Mouse (Mus musculus): ENCODE measurements at regions not wholly inside any gene's neighbourhood (a gene's known extent, or its start where the extent isn't known, plus 50 kb on each side); places are given as distances from the start of the nearest gene placed in this dataset.

DNA sequence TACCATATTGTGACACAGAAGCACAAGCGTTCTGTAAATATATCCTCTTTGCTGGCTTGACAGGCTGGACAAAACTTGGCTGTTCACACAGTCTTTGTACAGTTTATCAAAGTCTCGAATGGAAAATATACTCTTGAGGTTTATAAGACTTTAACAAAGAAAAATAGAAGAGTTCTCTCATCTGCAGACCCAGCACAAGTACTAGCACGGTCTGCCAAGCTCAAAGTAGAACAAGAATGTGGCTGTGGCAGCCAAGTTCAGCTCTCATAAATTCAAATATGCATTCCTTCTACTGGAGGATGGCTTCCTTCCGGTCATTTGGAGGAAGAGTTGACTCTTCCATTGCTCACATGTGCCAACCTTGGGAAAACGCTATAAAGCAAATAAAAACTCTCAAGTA, 151.2 kb upstream of the Pik3r1 start:
- Histone ChIP-seq H3K27ac (no peak overlapping the region), H3K4me3 (no peak overlapping the region), H3K27me3 (ENCODE audit: insufficient read depth, poor library complexity, severe bottlenecking) (no peaks in the 10 kb centered on the region), H3K36me3 (no peaks in the 10 kb centered on the region), H3K9me3 (no peaks in the 10 kb centered on the region), H3K4me1 (replicated peaks) (peaks cover 7% of the 10 kb centered on the region; the same call in 1 of the 2 replicates)
- WGBS: 89% methylated on average over 5 of the region's 5 CpGs
- no peak for DNase-seq (ENCODE audit: low spot score)

DNA sequence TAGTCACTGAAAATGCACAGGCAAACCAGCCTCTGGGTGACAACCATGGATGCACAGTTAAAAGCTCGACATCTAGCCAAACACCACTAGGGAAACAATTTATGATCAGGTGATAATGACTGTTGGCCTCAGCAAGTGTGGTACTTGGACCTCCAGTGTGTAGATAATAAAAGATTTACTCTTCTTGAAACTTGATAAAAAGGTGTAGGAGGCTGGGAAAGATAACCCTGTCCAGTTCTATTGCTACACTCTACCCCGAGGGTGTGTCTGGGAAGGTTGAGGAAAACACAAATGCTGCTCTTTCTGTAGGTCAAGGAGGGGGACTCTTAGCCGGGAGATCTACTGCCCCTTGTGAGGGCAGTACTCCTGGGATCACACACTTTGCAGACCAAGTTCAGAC, 152.4 kb upstream of the Pik3r1 start:
- H3K9me3 ChIP-seq: no peaks in the 10 kb centered on the region
- H3K4me1 ChIP-seq (replicated peaks): peaks cover 10% of the 10 kb centered on the region; the same call in 1 of the 2 replicates
- DNase-seq (ENCODE audit: low spot score): no peak
- no peaks in the 10 kb centered on the region for H3K27me3 ChIP-seq (ENCODE audit: insufficient read depth, poor library complexity, severe bottlenecking)
- H3K4me3 ChIP-seq: no peak overlapping the region
- H3K36me3 ChIP-seq: no peaks in the 10 kb centered on the region
- H3K27ac ChIP-seq: no peak overlapping the region
- WGBS: 83% methylated on average over 3 of the region's 3 CpGs

- Histone ChIP-seq H3K9me3 (no peaks in the 10 kb centered on the region), H3K4me3 (no peak overlapping the region), H3K27ac (no peak overlapping the region), H3K4me1 (replicated peaks) (peaks cover 18% of the 10 kb centered on the region; the same call in 1 of the 2 replicates), H3K27me3 (ENCODE audit: insufficient read depth, poor library complexity, severe bottlenecking) (no peaks in the 10 kb centered on the region), H3K36me3 (no peaks in the 10 kb centered on the region)
- WGBS: 90% methylated on average over 2 of the region's 2 CpGs
- no peak for DNase-seq (ENCODE audit: low spot score)
These were observed 156.6 kb upstream of the Pik3r1 start for GRCm38 (mm10) chr13:101924637-101925036.

DNA sequence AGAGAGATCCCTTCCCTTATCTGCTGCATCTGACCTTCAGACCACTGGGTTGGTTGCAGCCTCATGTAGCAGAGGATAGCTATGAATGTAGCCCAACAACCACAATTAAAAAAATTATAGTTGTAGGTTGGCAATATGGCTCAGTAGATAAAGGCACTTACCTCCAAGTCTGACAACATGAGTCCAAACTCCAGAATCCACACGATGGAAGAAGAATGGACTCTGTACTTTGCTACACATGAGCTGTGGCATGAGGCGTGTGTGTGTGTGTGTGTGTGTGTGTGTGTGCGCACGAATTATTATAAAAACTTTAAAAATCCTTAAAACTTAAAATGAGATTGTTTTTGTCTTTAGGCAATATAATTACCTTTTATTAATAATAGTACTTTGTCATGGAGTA, 163.2 kb upstream of the Pik3r1 start:
- no peaks in the 10 kb centered on the region for H3K9me3 ChIP-seq
- H3K4me3 ChIP-seq: no peak overlapping the region
- H3K36me3 ChIP-seq: no peaks in the 10 kb centered on the region
- H3K4me1 ChIP-seq (replicated peaks): peaks cover 12% of the 10 kb centered on the region; the same call in 1 of the 2 replicates
- WGBS: 91% methylated on average over 4 of the region's 4 CpGs
- no peak overlapping the region for H3K27ac ChIP-seq
- no peak for DNase-seq (ENCODE audit: low spot score)
- no peaks in the 10 kb centered on the region for H3K27me3 ChIP-seq (ENCODE audit: insufficient read depth, poor library complexity, severe bottlenecking)

DNA sequence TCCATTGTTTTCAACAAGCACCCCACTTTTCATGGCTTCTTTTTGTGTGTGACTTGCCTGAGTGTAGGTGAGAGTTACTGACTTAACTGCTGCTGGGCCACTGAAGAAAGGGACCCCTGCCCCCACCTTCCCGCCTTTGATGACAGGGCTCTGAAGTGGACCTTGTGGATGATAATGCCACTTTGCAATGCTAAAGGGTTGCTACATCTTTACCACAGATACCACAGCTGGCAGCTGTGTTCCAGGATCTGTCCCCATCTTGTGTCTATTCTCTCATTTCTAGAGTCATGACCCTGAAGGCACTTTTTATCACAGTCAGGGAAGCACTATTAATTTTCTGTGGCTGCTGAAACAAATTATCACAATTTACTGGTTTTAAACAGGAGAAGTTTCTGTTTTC, 163.9 kb upstream of the Pik3r1 start:
- no peak overlapping the region for H3K27ac ChIP-seq
- no peaks in the 10 kb centered on the region for H3K9me3 ChIP-seq
- 67% methylated on average over 1 of the region's 1 CpGs for WGBS
- H3K36me3 ChIP-seq: no peaks in the 10 kb centered on the region
- no peaks in the 10 kb centered on the region for H3K27me3 ChIP-seq (ENCODE audit: insufficient read depth, poor library complexity, severe bottlenecking)
- DNase-seq (ENCODE audit: low spot score): no peak
- peaks cover 6% of the 10 kb centered on the region; the same call in 1 of the 2 replicates for H3K4me1 ChIP-seq (replicated peaks)
- no peak overlapping the region for H3K4me3 ChIP-seq

GRCm38 (mm10) chr13:101935843-101936242, 167.8 kb upstream of the Pik3r1 start:
- 57% methylated on average over 4 of the region's 4 CpGs for WGBS
- H3K9me3 ChIP-seq: peaks cover 4% of the 10 kb centered on the region; the same call in 1 of the 2 replicates
- no peaks in the 10 kb centered on the region; the same call in 1 of the 2 replicates for H3K4me1 ChIP-seq (replicated peaks)
- H3K4me3 ChIP-seq: no peak overlapping the region
- DNase-seq (ENCODE audit: low spot score): no peak
- H3K27ac ChIP-seq: no peak overlapping the region
- no peaks in the 10 kb centered on the region for H3K27me3 ChIP-seq (ENCODE audit: insufficient read depth, poor library complexity, severe bottlenecking)
- no peaks in the 10 kb centered on the region for H3K36me3 ChIP-seq

GRCm38 (mm10) chr13:101954521-101954920, 186.5 kb upstream of the Pik3r1 start:
- no peak for DNase-seq (ENCODE audit: low spot score)
- Histone ChIP-seq H3K27me3 (ENCODE audit: insufficient read depth, poor library complexity, severe bottlenecking) (no peaks in the 10 kb centered on the region), H3K36me3 (no peaks in the 10 kb centered on the region), H3K27ac (no peak overlapping the region), H3K9me3 (no peaks in the 10 kb centered on the region), H3K4me1 (replicated peaks) (peaks cover 11% of the 10 kb centered on the region), H3K4me3 (no peak overlapping the region)
- WGBS: 80% methylated on average over 3 of the region's 3 CpGs

GRCm38 (mm10) chr13:101955806-101956418, 187.9 kb upstream of the Pik3r1 start:
- H3K27me3 ChIP-seq (ENCODE audit: insufficient read depth, poor library complexity, severe bottlenecking): no peaks in the 10 kb centered on the region
- H3K36me3 ChIP-seq: no peaks in the 10 kb centered on the region
- no peaks in the 10 kb centered on the region for H3K9me3 ChIP-seq
- H3K4me3 ChIP-seq: no peak overlapping the region
- H3K4me1 ChIP-seq (replicated peaks): peaks cover 11% of the 10 kb centered on the region
- no peak overlapping the region for H3K27ac ChIP-seq
- no peak for DNase-seq (ENCODE audit: low spot score)
- 73% methylated on average over 7 of the region's 7 CpGs for WGBS

- H3K36me3 ChIP-seq: no peaks in the 10 kb centered on the region
- no peaks in the 10 kb centered on the region for H3K9me3 ChIP-seq
- H3K27ac ChIP-seq: no peak overlapping the region
- H3K27me3 ChIP-seq (ENCODE audit: insufficient read depth, poor library complexity, severe bottlenecking): no peaks in the 10 kb centered on the region
- H3K4me1 ChIP-seq (replicated peaks): peaks cover 11% of the 10 kb centered on the region
- no peak for DNase-seq (ENCODE audit: low spot score)
- H3K4me3 ChIP-seq: no peak overlapping the region
- 91% methylated on average over 4 of the region's 4 CpGs for WGBS
These were observed 189.8 kb upstream of the Pik3r1 start for GRCm38 (mm10) chr13:101957782-101958181.

GRCm38 (mm10) chr13:101965537-101965936, 197.5 kb upstream of the Pik3r1 start:
- WGBS: 73% methylated on average over 7 of the region's 7 CpGs
- Histone ChIP-seq H3K27ac (no peak overlapping the region), H3K4me3 (no peak overlapping the region), H3K36me3 (no peaks in the 10 kb centered on the region), H3K4me1 (replicated peaks) (no peaks in the 10 kb centered on the region), H3K27me3 (ENCODE audit: insufficient read depth, poor library complexity, severe bottlenecking) (no peaks in the 10 kb centered on the region), H3K9me3 (no peaks in the 10 kb centered on the region)
- no peak for DNase-seq (ENCODE audit: low spot score)

- H3K36me3 ChIP-seq: no peaks in the 10 kb centered on the region
- no peak overlapping the region for H3K27ac ChIP-seq
- WGBS: 87% methylated on average over 8 of the region's 8 CpGs
- no peaks in the 10 kb centered on the region for H3K9me3 ChIP-seq
- no peak for DNase-seq (ENCODE audit: low spot score)
- no peaks in the 10 kb centered on the region for H3K4me1 ChIP-seq (replicated peaks)
- H3K27me3 ChIP-seq (ENCODE audit: insufficient read depth, poor library complexity, severe bottlenecking): no peaks in the 10 kb centered on the region
- no peak overlapping the region for H3K4me3 ChIP-seq
These were observed 198.9 kb upstream of the Pik3r1 start for GRCm38 (mm10) chr13:101966799-101967397.

DNA sequence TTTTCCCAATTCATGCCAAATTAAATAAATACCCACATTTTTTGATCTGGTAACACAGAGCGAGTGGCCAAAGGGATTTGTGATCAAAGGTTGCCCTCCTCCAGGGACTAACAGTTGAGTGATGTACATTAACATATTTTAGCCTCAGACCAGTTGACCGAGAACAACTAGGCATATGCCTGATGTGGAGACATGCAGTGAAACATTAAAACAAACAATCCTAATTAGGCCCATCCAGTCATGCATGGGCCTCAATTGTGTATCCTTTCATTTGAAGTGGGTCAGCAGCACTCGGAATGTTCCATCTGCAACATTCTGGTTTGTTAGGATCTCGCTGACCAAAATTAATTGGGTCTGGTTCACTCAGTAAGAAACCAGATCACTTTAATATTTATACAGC, 199.4 kb upstream of the Pik3r1 start:
- WGBS: 75% methylated on average over 4 of the region's 4 CpGs
- DNase-seq (ENCODE audit: low spot score): no peak
- Histone ChIP-seq H3K27ac (no peak overlapping the region), H3K27me3 (ENCODE audit: insufficient read depth, poor library complexity, severe bottlenecking) (no peaks in the 10 kb centered on the region), H3K9me3 (no peaks in the 10 kb centered on the region), H3K4me3 (no peak overlapping the region), H3K4me1 (replicated peaks) (no peaks in the 10 kb centered on the region), H3K36me3 (no peaks in the 10 kb centered on the region)

DNA sequence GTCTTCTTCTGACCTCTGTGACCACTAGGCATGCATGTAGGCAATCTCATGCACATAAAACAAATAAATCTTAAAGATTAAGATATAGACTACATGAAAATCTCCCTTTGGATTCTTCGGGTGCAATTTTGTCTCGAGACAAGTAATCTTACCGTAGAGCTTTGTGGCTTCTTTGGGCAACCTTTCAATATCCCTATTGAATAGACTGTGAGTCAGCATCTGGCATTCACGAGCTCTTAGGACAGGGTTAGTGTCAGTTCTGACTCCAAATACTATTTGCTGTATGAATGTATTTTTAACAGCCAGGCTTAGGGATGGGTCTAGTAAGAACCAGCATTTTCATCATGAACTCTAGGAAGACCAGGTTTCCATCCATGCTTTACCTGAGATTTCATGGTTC, 208.7 kb upstream of the Pik3r1 start:
- H3K36me3 ChIP-seq: no peaks in the 10 kb centered on the region
- H3K9me3 ChIP-seq: no peaks in the 10 kb centered on the region
- no peak overlapping the region for H3K4me3 ChIP-seq
- DNase-seq (ENCODE audit: low spot score): no peak
- 87% methylated on average over 4 of the region's 4 CpGs for WGBS
- no peak overlapping the region for H3K27ac ChIP-seq
- H3K4me1 ChIP-seq (replicated peaks): 0 out of 2 replicates have a peak, but pooled peaks cover 3% of the 10 kb centered on the region
- no peaks in the 10 kb centered on the region for H3K27me3 ChIP-seq (ENCODE audit: insufficient read depth, poor library complexity, severe bottlenecking)
